Mouse (Mus musculus): ENCODE measurements around the gene Sh3pxd2a. TPM values are rescaled to one million over a fixed set of nuclear protein-coding genes. Genes with fewer than 3 reads are reported as not detected.
A peak's percentile ranks its signal among the peaks of the same experiment; 100 is the strongest.

The Sh3pxd2a gene
- total RNA-seq, 2 experiments from 2014 or later = 124 to 134 TPM

GRCm38 (mm10) chr19:47457711-47458503 lies 6.3 kb downstream of the Sh3pxd2a start:
- no peak for DNase-seq (ENCODE audit: low spot score in 2 of 2)

GRCm38 (mm10) chr19:47456021-47456420 lies 8.2 kb downstream of the Sh3pxd2a start:
- DNase-seq (ENCODE audit: low spot score in 2 of 2) = no peak

- no peak for DNase-seq (ENCODE audit: low spot score in 2 of 2)
These were observed 9.0 kb downstream of the Sh3pxd2a start for GRCm38 (mm10) chr19:47455001-47455755.

GRCm38 (mm10) chr19:47454167-47455000 lies 9.8 kb downstream of the Sh3pxd2a start:
- no peak for DNase-seq (ENCODE audit: low spot score in 2 of 2)

- no peak for DNase-seq (ENCODE audit: low spot score in 2 of 2)
These were observed 10.8 kb downstream of the Sh3pxd2a start for GRCm38 (mm10) chr19:47453352-47453751.

- DNase-seq (ENCODE audit: low spot score in 2 of 2) = no peak
These were observed 11.5 kb downstream of the Sh3pxd2a start for GRCm38 (mm10) chr19:47452682-47453081.

- no peak for DNase-seq (ENCODE audit: low spot score in 2 of 2)
These were observed 12.0 kb downstream of the Sh3pxd2a start for GRCm38 (mm10) chr19:47452211-47452610.

- no peak for DNase-seq (ENCODE audit: low spot score in 2 of 2)
These were observed 12.6 kb downstream of the Sh3pxd2a start for GRCm38 (mm10) chr19:47451476-47452113.

GRCm38 (mm10) chr19:47450261-47451137 lies 13.7 kb downstream of the Sh3pxd2a start:
- DNase-seq (ENCODE audit: low spot score in 2 of 2) = no peak

GRCm38 (mm10) chr19:47449513-47450227 lies 14.5 kb downstream of the Sh3pxd2a start:
- no peak for DNase-seq (ENCODE audit: low spot score in 2 of 2)

GRCm38 (mm10) chr19:47448618-47449151 lies 15.5 kb downstream of the Sh3pxd2a start:
- no peak for DNase-seq (ENCODE audit: low spot score in 2 of 2)

- peak in 1 of 2 experiments; percentile 53 for DNase-seq (ENCODE audit: low spot score in 2 of 2)
These were observed 17.3 kb downstream of the Sh3pxd2a start for GRCm38 (mm10) chr19:47446841-47447365.

- no peak for DNase-seq (ENCODE audit: low spot score in 2 of 2)
These were observed 18.1 kb downstream of the Sh3pxd2a start for GRCm38 (mm10) chr19:47446130-47446529.

- DNase-seq (ENCODE audit: low spot score in 2 of 2) = no peak
These were observed 18.5 kb downstream of the Sh3pxd2a start for GRCm38 (mm10) chr19:47445726-47446125.

GRCm38 (mm10) chr19:47444488-47444887 lies 19.7 kb downstream of the Sh3pxd2a start:
- no peak for DNase-seq (ENCODE audit: low spot score in 2 of 2)

- DNase-seq (ENCODE audit: low spot score in 2 of 2) = no peak
These were observed 21.9 kb downstream of the Sh3pxd2a start for GRCm38 (mm10) chr19:47442294-47442627.

- DNase-seq (ENCODE audit: low spot score in 2 of 2) = no peak
These were observed 22.5 kb downstream of the Sh3pxd2a start for GRCm38 (mm10) chr19:47441541-47442293.

- DNase-seq (ENCODE audit: low spot score in 2 of 2) = no peak
These were observed 23.2 kb downstream of the Sh3pxd2a start for GRCm38 (mm10) chr19:47440967-47441366.
